Mouse (Mus musculus) liver, postnatal 0 days (tissue): ENCODE measurements at regions not wholly inside any gene's neighbourhood (a gene's known extent, or its start where the extent isn't known, plus 50 kb on each side); places are given as distances from the start of the nearest gene placed in this dataset.

Experiments
- ATAC-seq: fragments of 200-750 bp; cut with Nextera tagmentation; 2 replicates; pipeline ENCODE4 v1.8.0; 2017; ENCODE audit warnings: mild to moderate bottlenecking, moderate library complexity
- DNase-seq: peaks from one replicate; pipeline ENCODE4 v3.0.0-alpha.2; 2016
- H3K27ac ChIP-seq: fragments of 300-500 bp; sonication (generic); 2 replicates; pipeline ENCODE4 v1.5.1; 2014; ENCODE audit warnings: antibody characterized with exemption, moderate library complexity, mild to moderate bottlenecking, low read depth
- H3K27me3 ChIP-seq: fragments of 300-500 bp; sonication (generic); 2 replicates; pipeline ENCODE4 v1.6.1; 2014; ENCODE audit warnings: low read length, control low read depth, mixed read lengths; ENCODE audit not compliant: insufficient read depth
- H3K36me3 ChIP-seq: fragments of 300-500 bp; sonication (generic); replicated peaks from 2 replicates; pipeline ENCODE4 v1.6.1; 2014; ENCODE audit warnings: mild to moderate bottlenecking, control low read depth, low read length, moderate library complexity, mixed read lengths; ENCODE audit not compliant: insufficient read depth
- H3K4me1 ChIP-seq: fragments of 300-500 bp; sonication (generic); 2 replicates; pipeline ENCODE4 v1.6.1; 2014; ENCODE audit warnings: antibody characterized with exemption, mild to moderate bottlenecking, control low read depth; ENCODE audit not compliant: insufficient read depth
- H3K4me2 ChIP-seq: fragments of 300-500 bp; sonication (generic); 2 replicates; pipeline ENCODE4 v1.6.1; 2014; ENCODE audit warnings: low read depth, mild to moderate bottlenecking, low read length, moderate library complexity, mixed read lengths
- H3K4me3 ChIP-seq: fragments of 300-500 bp; sonication (generic); 2 replicates; pipeline ENCODE4 v1.5.1; 2014; ENCODE audit warnings: low read depth, low read length
- H3K9ac ChIP-seq: fragments of 300-500 bp; sonication (generic); replicated peaks from 2 replicates; pipeline ENCODE4 v1.6.1; 2014; ENCODE audit warnings: mild to moderate bottlenecking, moderate library complexity
- H3K9me3 ChIP-seq: fragments of 300-500 bp; sonication (generic); 2 replicates; pipeline ENCODE4 v1.6.1; 2016; ENCODE audit warnings: mild to moderate bottlenecking, control low read depth, low read length, mixed read lengths
- CTCF ChIP-seq: sonication (generic); IDR thresholded peaks from 2 replicates; pipeline ENCODE4 v1.5.1; 2016; ENCODE audit warnings: antibody characterized with exemption, low read depth
- EP300 ChIP-seq: IDR thresholded peaks from 2 replicates; pipeline ENCODE4 v1.6.1; 2016; ENCODE audit warnings: antibody characterized with exemption, low read depth, mild to moderate bottlenecking
- WGBS: fragments of 180-500 bp; shearing (Covaris S2); extraction: QIAGEN DNeasy Blood & Tissue Kit; methylation state at CpG from one replicate; pipeline ENCODE4 v1.1.7; 2014; ENCODE audit not compliant: insufficient replicate concordance; 5-methylcytosine and 5-hydroxymethylcytosine counted together

GRCm38 (mm10) chr1:189156906-189157305 is 149.3 kb upstream of the Kctd3 start:
- Histone ChIP-seq H3K9ac (no peak overlapping the region), H3K4me2 (no peak overlapping the region), H3K4me1 (no peaks in the 10 kb centered on the region), H3K27me3 (no peaks in the 10 kb centered on the region), H3K36me3 (no peaks in the 10 kb centered on the region), H3K9me3 (no peaks in the 10 kb centered on the region), H3K4me3 (no peak overlapping the region), H3K27ac (no peak overlapping the region)
- no peak for DNase-seq
- 72% methylated on average over 2 of the region's 2 CpGs for WGBS
- TF ChIP-seq CTCF (no peak), EP300 (no peak)
- ATAC-seq: no peak

- Histone ChIP-seq H3K4me2 (no peak overlapping the region), H3K27ac (no peak overlapping the region), H3K36me3 (no peaks in the 10 kb centered on the region), H3K27me3 (no peaks in the 10 kb centered on the region), H3K9me3 (no peaks in the 10 kb centered on the region), H3K4me1 (no peaks in the 10 kb centered on the region), H3K4me3 (no peak overlapping the region), H3K9ac (no peak overlapping the region)
- TF ChIP-seq CTCF: no peak
- TF ChIP-seq EP300: no peak
- no peak for ATAC-seq
- 76% methylated on average over 2 of the region's 2 CpGs for WGBS
- DNase-seq: no peak
Observed at GRCm38 (mm10) chr1:189154376-189154775, 146.7 kb upstream of the Kctd3 start.

- H3K4me3 ChIP-seq: no peak overlapping the region
- H3K27ac ChIP-seq: no peak overlapping the region
- no peaks in the 10 kb centered on the region for H3K27me3 ChIP-seq
- H3K4me2 ChIP-seq: no peak overlapping the region
- no peaks in the 10 kb centered on the region for H3K9me3 ChIP-seq
- TF ChIP-seq CTCF (no peak), EP300 (no peak)
- WGBS: 80% methylated on average over 10 of the region's 10 CpGs
- no peak for ATAC-seq
- H3K9ac ChIP-seq: no peak overlapping the region
- no peaks in the 10 kb centered on the region for H3K4me1 ChIP-seq
- H3K36me3 ChIP-seq: no peaks in the 10 kb centered on the region
- no peak for DNase-seq
Observed at GRCm38 (mm10) chr1:189153150-189153549, 145.5 kb upstream of the Kctd3 start.

- Histone ChIP-seq H3K27ac (no peak overlapping the region), H3K4me3 (no peak overlapping the region), H3K9me3 (no peaks in the 10 kb centered on the region), H3K9ac (no peak overlapping the region), H3K4me1 (no peaks in the 10 kb centered on the region), H3K27me3 (no peaks in the 10 kb centered on the region), H3K36me3 (no peaks in the 10 kb centered on the region), H3K4me2 (no peak overlapping the region)
- no peak for DNase-seq
- WGBS: 76% methylated on average over 9 of the region's 9 CpGs
- no peak for TF ChIP-seq CTCF
- TF ChIP-seq EP300: no peak
- ATAC-seq: no peak
Observed at GRCm38 (mm10) chr1:189142982-189143451, 135.4 kb upstream of the Kctd3 start.

- no peak overlapping the region for H3K4me2 ChIP-seq
- DNase-seq: no peak
- H3K27ac ChIP-seq: no peak overlapping the region
- no peak for ATAC-seq
- WGBS: 65% methylated on average over 7 of the region's 7 CpGs
- no peak overlapping the region for H3K4me3 ChIP-seq
- no peaks in the 10 kb centered on the region for H3K36me3 ChIP-seq
- H3K9ac ChIP-seq: no peak overlapping the region
- H3K4me1 ChIP-seq: no peaks in the 10 kb centered on the region
- H3K27me3 ChIP-seq: no peaks in the 10 kb centered on the region
- TF ChIP-seq CTCF (no peak), EP300 (no peak)
- no peaks in the 10 kb centered on the region for H3K9me3 ChIP-seq
Observed at GRCm38 (mm10) chr1:189142551-189142950, 134.9 kb upstream of the Kctd3 start.

GRCm38 (mm10) chr1:189141694-189142093 is 134.1 kb upstream of the Kctd3 start:
- no peaks in the 10 kb centered on the region for H3K36me3 ChIP-seq
- TF ChIP-seq EP300: no peak
- TF ChIP-seq CTCF: no peak
- H3K4me1 ChIP-seq: no peaks in the 10 kb centered on the region
- DNase-seq (no peak), ATAC-seq (no peak)
- H3K4me2 ChIP-seq: no peak overlapping the region
- whole genome bisulfite sequencing: 70% methylated on average over 9 of the region's 9 CpGs
- no peak overlapping the region for H3K27ac ChIP-seq
- H3K9me3 ChIP-seq: no peaks in the 10 kb centered on the region
- H3K4me3 ChIP-seq: no peak overlapping the region
- no peak overlapping the region for H3K9ac ChIP-seq
- H3K27me3 ChIP-seq: no peaks in the 10 kb centered on the region
